Mouse (Mus musculus) embryonic facial prominence, embryonic 13.5 days (tissue): ENCODE measurements around the gene Ppef2. TPM values are rescaled to one million over a fixed set of nuclear protein-coding genes. Genes with fewer than 3 reads are reported as not detected.

Experiments
- ATAC-seq: fragments of 200-750 bp; cut with Nextera tagmentation; 2 replicates; pipeline ENCODE4 v1.8.0; 2017; ENCODE audit warnings: low read depth; ENCODE audit not compliant: insufficient number of reproducible peaks, insufficient read depth, low FRiP score, low TSS enrichment
- H3K27ac ChIP-seq: fragments of 300-500 bp; sonication (generic); 2 replicates; pipeline ENCODE4 v1.5.1; 2015; ENCODE audit warnings: moderate library complexity, mild to moderate bottlenecking, inconsistent platforms
- H3K27me3 ChIP-seq: fragments of 300-500 bp; sonication (generic); 2 replicates; pipeline ENCODE4 v1.6.1; 2015; ENCODE audit warnings: mild to moderate bottlenecking, inconsistent platforms
- H3K36me3 ChIP-seq: fragments of 300-500 bp; sonication (generic); 2 replicates; pipeline ENCODE4 v1.6.1; 2015; ENCODE audit warnings: mild to moderate bottlenecking, inconsistent platforms
- H3K4me1 ChIP-seq: fragments of 300-500 bp; sonication (generic); 2 replicates; pipeline ENCODE4 v1.6.1; 2015; ENCODE audit warnings: inconsistent platforms
- H3K4me2 ChIP-seq: fragments of 300-500 bp; sonication (generic); 2 replicates; pipeline ENCODE4 v1.6.1; 2015; ENCODE audit warnings: moderate library complexity, mild to moderate bottlenecking, inconsistent platforms
- H3K4me3 ChIP-seq: fragments of 300-500 bp; sonication (generic); 2 replicates; pipeline ENCODE4 v1.5.1; 2015; ENCODE audit warnings: mild to moderate bottlenecking, inconsistent platforms
- H3K9ac ChIP-seq: fragments of 300-500 bp; sonication (generic); 2 replicates; pipeline ENCODE4 v1.6.1; 2015; ENCODE audit warnings: mild to moderate bottlenecking, inconsistent platforms
- H3K9me3 ChIP-seq: fragments of 300-500 bp; sonication (generic); 2 replicates; pipeline ENCODE4 v1.6.1; 2016; ENCODE audit warnings: inconsistent platforms
- WGBS: fragments of 180-500 bp; shearing (Covaris S2); methylation state at CpG from one replicate; pipeline ENCODE4 v1.1.7; 2015; ENCODE audit warnings: mixed read lengths; 5-methylcytosine and 5-hydroxymethylcytosine counted together
- polyA plus RNA-seq: library from polyadenylated mRNA; unstranded; fragments of >200 nt; fragmentation: Nextera tagmentation; extraction: Ambion mirVana; gene quantifications from 2 replicates; pipeline ENCODE4 v1.2.1, GENCODE M21; 2015

Gene Ppef2
- polyA plus RNA-seq, 1 experiment from 2014 or later = 0.39 TPM

DNA sequence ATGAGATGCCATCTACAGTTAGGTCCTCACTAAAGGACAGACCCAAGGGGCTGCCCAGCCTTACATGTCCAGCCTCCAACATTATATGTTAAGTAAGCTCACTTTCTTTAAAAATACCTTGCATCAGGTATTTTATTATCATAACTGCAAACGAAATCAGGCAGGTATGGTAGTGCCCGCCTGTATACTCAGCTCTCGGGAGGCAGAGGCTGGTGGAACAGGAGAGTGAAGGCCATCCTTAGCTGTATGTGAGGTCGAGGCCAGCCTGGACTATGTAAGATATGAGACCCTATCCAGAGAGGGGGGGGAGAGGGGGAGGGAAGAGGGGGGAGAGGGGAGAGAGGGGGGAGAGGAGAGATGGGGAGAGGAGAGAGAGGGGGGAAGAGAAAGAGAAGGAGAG, 22.7 kb downstream of the Ppef2 start:
- Histone ChIP-seq H3K36me3 (no peaks in the 10 kb centered on the region), H3K9me3 (no peaks in the 10 kb centered on the region), H3K4me2 (no peak overlapping the region), H3K4me1 (no peaks in the 10 kb centered on the region), H3K9ac (no peak overlapping the region), H3K27me3 (no peaks in the 10 kb centered on the region), H3K4me3 (no peak overlapping the region), H3K27ac (no peak overlapping the region)
- ATAC-seq = no peak
- WGBS = 66% methylated on average over 4 of the region's 4 CpGs

DNA sequence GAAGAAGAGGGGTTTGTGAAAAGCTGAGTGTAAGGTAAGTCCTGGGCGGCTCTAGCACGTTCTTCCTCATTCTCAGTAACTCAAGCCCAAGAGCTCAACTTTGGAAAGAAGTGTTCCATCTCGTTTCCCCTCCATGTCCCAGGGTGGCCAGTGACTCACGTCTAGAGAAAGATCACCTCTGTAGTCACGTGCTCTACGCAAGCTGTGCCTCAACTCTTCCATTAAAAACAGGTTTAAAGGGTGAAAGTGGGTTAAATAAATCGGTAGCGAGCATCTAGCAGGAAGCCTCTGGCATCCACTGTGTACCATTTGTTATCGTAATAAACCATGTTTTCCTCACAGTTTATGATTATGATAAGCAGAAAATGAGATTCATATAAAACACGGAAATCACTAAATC, 24.2 kb downstream of the Ppef2 start:
- no peaks in the 10 kb centered on the region for H3K36me3 ChIP-seq
- H3K9ac ChIP-seq = no peak overlapping the region
- no peak overlapping the region for H3K27ac ChIP-seq
- ATAC-seq = no peak
- WGBS = 71% methylated on average over 10 of the region's 10 CpGs
- no peak overlapping the region for H3K4me2 ChIP-seq
- H3K9me3 ChIP-seq = no peaks in the 10 kb centered on the region
- no peaks in the 10 kb centered on the region for H3K4me1 ChIP-seq
- H3K4me3 ChIP-seq = no peak overlapping the region
- no peaks in the 10 kb centered on the region for H3K27me3 ChIP-seq

DNA sequence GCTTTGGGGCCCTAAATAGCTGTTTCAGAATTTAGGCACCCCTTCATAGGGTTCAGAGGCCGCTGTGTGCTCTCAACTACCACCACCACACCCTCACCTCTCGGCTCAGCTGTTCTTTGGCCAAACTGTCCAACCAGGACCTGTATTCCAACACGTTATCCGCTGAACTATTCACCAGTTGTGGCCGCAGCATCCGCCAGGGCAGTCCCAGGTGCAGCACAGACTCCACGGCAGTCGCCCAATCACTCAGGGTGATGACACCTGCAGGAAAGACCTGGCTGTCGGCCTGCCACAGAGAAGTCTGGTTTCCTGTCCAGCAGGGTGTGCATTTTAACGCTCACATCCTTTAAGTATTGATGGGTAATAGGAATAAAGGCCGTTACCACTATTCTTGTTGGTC, 25.8 kb downstream of the Ppef2 start:
- Histone ChIP-seq H3K27me3 (no peaks in the 10 kb centered on the region), H3K9ac (no peak overlapping the region), H3K36me3 (no peaks in the 10 kb centered on the region), H3K27ac (no peak overlapping the region), H3K4me3 (no peak overlapping the region), H3K9me3 (no peaks in the 10 kb centered on the region), H3K4me2 (no peak overlapping the region), H3K4me1 (no peaks in the 10 kb centered on the region)
- 85% methylated on average over 11 of the region's 11 CpGs for WGBS
- ATAC-seq = no peak

DNA sequence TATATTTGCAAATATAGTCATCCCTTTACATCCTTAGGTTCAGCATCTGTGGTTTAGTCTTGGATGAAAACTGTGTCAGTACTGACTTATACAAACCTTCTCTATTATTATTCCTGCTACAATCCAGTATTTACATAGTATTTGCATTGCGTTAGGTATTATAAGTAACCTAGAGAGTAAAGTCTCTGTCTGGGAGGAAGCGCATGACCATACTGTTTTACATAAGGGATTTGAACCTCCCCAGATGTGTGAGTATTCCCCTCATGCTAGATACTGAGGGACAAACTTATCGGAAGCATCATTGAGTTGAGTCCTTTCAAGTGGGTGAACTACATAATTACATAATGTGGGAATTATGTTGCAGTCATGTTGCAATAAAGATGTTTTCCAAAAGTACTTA, 26.6 kb downstream of the Ppef2 start:
- Histone ChIP-seq H3K27ac (no peak overlapping the region), H3K4me3 (no peak overlapping the region), H3K9me3 (no peaks in the 10 kb centered on the region), H3K9ac (no peak overlapping the region), H3K4me2 (no peak overlapping the region), H3K4me1 (no peaks in the 10 kb centered on the region), H3K27me3 (no peaks in the 10 kb centered on the region), H3K36me3 (no peaks in the 10 kb centered on the region)
- WGBS = 83% methylated on average over 3 of the region's 3 CpGs
- no peak for ATAC-seq

DNA sequence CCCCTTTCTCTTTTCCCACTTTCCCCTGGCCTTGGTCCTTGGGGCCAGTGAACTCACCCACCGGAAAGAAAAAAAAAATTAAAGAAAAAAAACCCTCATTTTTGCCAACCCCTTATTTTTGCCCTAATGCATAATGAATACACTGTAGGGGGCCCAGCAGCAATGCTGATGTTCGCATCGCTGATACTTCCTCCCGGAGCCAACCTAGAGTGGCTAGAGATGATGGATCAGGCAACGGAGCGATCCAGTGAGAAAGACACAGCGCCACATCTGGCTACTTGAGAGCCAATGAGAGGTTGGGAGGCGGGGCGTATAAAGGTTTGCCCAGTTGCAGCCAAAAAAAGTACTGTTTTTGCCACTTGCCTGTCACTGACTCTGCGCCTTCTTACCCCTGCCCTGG, 27.3 kb downstream of the Ppef2 start:
- H3K4me1 ChIP-seq = no peaks in the 10 kb centered on the region
- H3K27me3 ChIP-seq = no peaks in the 10 kb centered on the region
- H3K27ac ChIP-seq = no peak overlapping the region
- H3K36me3 ChIP-seq = no peaks in the 10 kb centered on the region
- no peak overlapping the region for H3K4me3 ChIP-seq
- 23% methylated on average over 10 of the region's 10 CpGs for WGBS
- ATAC-seq = no peak
- no peak overlapping the region for H3K9ac ChIP-seq
- H3K4me2 ChIP-seq = no peak overlapping the region
- no peaks in the 10 kb centered on the region for H3K9me3 ChIP-seq

DNA sequence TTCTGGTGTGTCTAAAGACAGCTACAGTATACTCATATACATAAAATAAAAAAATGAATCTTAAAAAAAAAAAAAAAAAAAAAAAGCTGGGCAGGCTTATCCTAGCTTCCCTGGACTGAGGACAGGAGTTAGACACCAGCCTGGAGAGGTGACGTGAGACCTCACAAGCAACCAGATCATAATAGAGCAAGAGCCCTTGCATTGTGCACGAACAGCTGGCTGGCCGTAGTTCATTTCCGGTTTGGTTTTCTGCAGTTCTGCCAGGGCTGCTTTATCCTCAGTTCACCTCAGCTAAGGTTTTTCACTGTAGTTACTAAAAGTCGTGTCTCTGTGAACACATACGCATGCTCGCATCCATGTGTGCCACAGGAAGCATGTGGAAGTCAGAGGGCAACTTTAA, 28.3 kb downstream of the Ppef2 start:
- Histone ChIP-seq H3K36me3 (no peaks in the 10 kb centered on the region), H3K4me1 (no peaks in the 10 kb centered on the region), H3K4me3 (no peak overlapping the region), H3K27ac (no peak overlapping the region), H3K27me3 (no peaks in the 10 kb centered on the region), H3K9ac (no peak overlapping the region), H3K4me2 (no peak overlapping the region), H3K9me3 (no peaks in the 10 kb centered on the region)
- no peak for ATAC-seq
- WGBS = 78% methylated on average over 7 of the region's 7 CpGs

DNA sequence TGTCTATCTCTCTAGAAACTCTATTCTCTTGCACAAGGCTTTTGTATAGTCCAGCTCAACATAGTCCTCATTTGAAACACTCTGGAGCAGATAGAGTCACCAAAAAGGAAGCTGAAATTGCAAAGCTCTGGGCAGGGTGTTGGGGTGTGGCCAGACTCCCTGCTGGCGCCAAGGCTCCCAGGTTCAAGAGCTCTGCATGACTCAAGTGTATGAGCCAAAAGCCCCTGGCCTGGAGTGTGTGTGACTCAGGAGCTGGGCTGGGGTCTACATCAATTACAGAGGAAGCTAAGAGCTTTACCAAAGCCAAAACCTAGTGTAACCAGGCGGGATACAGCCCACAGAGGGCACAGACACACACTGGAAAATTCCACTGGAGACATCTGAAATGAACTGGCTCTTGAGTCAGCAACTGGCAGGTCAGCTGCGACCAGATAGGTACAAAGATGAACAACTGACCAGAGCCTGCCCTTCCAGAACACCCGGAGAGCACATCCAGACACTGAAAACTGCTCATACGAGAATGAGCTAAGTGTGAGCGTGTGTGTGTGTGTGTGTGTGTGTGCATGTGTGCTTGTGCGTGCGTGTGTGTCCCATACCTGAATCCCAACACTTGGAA, 35.7 kb downstream of the Ppef2 start:
- H3K4me3 ChIP-seq = no peak overlapping the region
- H3K27ac ChIP-seq = no peak overlapping the region
- no peaks in the 10 kb centered on the region for H3K36me3 ChIP-seq
- no peaks in the 10 kb centered on the region for H3K9me3 ChIP-seq
- H3K4me1 ChIP-seq = no peaks in the 10 kb centered on the region
- H3K4me2 ChIP-seq = no peak overlapping the region
- 91% methylated on average over 8 of the region's 8 CpGs for whole genome bisulfite sequencing
- no peaks in the 10 kb centered on the region for H3K27me3 ChIP-seq
- ATAC-seq = no peak
- no peak overlapping the region for H3K9ac ChIP-seq

DNA sequence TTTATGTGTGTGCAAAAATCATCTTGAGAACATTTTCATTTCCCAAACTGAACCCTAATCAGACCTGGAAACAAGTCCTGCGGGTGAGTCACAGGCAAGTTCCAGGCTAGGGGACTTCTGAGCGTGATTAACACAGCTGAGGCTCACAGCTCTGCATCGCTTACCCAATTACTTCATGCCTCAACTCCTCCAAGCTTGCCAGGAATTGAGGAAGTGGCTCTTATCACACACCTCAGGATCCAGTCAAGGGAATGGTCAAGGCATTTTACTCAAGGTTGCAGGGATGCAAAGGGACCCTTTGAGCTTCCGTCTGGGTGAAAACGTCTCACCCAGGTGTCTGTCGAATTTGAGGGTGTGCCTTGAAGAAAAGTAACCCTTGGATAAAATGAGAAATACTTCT, 36.3 kb downstream of the Ppef2 start:
- Histone ChIP-seq H3K4me1 (no peaks in the 10 kb centered on the region), H3K36me3 (no peaks in the 10 kb centered on the region), H3K9me3 (no peaks in the 10 kb centered on the region), H3K4me3 (no peak overlapping the region), H3K27me3 (no peaks in the 10 kb centered on the region), H3K27ac (no peak overlapping the region), H3K4me2 (no peak overlapping the region), H3K9ac (no peak overlapping the region)
- WGBS = 73% methylated on average over 6 of the region's 6 CpGs
- no peak for ATAC-seq

DNA sequence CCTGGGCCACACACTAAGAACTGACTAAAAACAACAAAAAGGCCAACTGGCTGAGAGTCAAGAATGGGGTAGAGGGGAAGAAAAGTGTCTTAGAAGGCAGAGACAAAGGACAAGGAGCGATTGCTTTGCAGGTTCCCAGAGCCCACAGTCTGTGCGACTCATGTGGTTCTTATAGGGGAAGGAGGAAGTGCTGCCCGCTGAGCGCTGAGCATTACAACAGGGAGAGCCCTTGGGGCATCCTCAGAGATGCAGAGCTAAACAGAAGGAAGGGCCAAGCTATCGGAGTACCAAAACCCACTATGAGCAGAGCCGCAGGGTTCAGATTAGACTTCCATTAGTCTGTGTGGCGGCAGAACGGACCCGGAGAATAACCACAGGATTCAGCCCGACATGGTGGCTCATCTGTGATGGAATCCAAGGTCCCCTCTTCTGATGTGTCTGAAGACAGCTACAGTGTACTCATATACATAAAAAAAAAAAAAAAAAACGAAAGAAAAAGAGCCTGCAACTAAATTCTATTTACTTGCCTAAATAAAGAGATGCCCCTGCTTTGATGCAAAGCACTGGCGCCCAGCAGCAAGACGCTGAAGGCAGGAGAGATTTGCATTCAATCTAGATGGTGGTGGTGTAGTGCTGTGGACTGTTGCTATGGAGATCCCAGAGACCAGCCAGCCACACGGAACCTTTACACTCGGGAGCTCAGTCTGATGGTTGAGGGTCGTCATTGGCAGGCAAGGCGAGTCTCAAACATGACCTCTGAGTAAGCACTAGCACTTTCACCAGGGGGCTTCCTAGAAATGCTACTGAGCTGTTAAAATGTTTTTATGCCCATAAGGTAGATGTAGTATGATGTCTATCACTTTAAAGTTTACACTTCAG, 36.9 kb downstream of the Ppef2 start:
- 31% methylated on average over 17 of the region's 17 CpGs for WGBS
- ATAC-seq = no peak
- no peak overlapping the region for H3K27ac ChIP-seq
- H3K36me3 ChIP-seq = no peaks in the 10 kb centered on the region
- H3K4me3 ChIP-seq = no peak overlapping the region
- no peaks in the 10 kb centered on the region for H3K4me1 ChIP-seq
- H3K27me3 ChIP-seq = no peaks in the 10 kb centered on the region
- no peaks in the 10 kb centered on the region for H3K9me3 ChIP-seq
- H3K4me2 ChIP-seq = no peak overlapping the region
- H3K9ac ChIP-seq = no peak overlapping the region

DNA sequence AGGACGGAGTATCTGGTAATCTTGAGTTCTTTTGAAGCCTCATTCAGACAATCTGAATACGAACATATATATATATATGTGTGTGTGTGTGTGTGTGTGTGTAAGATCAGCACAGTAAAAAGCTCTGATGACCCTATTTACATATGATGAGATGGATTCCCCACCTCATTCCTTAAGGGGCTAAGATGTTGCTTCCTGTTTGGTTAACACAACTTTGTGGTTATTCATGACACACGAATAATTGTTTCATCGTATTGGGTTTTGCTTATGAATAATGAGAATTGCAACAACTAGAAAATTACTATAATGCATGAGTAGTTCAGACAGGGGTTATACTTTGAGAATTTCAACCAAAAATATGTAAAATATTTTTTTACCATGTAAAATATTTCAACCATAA, 40.8 kb downstream of the Ppef2 start, which contains the start of gene U90926:
Gene U90926 (minus strand): TSS at position 101 of the 400 bp plus-strand sequence.
- H3K4me2 ChIP-seq = no peak within 1 kb of the TSS
- no peaks in the 10 kb centered on the region for H3K4me1 ChIP-seq
- H3K4me3 ChIP-seq = no peak within 1 kb of the TSS
- 79% methylated on average over 4 of the region's 4 CpGs for WGBS
- H3K27me3 ChIP-seq = no peaks in the 10 kb centered on the region
- no peaks in the 10 kb centered on the region for H3K9me3 ChIP-seq
- H3K27ac ChIP-seq = no peak within 1 kb of the TSS
- no peak within 1 kb of the TSS for H3K9ac ChIP-seq
- no peak for ATAC-seq
- H3K36me3 ChIP-seq = no peaks in the 10 kb centered on the region

DNA sequence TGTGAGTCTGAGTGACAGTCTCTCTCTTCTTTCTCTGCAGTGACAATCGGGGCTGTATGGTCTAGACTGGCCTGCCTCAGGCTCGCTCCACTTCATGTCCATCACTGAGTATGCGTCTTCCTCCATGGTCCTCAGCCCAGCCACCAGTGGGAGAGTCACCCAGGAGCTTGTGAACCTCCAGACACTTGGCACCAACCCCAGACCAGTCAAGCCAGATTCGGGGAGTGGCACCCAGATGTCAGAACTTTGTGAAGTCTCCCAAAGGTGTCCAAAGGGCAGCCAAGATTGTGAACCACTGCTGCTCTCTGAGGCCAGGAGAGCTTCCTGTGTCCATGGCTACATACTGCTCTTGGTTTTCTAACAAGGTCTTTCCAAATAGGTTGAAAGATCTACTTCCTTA, 43.8 kb downstream of the Ppef2 start:
- WGBS = 89% methylated on average over 4 of the region's 4 CpGs

DNA sequence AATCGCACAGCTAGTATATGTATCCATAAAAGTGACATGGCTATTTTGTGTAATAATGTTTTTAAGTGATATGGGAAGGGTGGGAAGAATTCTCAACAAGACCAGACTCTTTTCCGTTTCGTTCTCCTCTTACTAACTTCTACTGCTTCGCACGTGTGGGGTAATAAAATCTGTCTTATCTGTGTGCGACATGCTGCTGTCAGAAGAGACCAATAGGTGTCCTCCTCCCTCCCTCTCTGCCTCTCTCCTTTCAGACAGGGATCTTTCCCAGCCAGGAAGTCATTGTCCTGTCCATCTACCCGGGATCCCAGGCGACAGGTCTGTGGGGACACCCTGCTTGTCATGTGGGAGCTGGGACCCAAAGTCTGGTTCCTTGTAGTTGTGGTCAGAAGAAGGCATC, 45.9 kb downstream of the Ppef2 start:
- no peak overlapping the region for H3K9ac ChIP-seq
- H3K4me2 ChIP-seq = no peak overlapping the region
- H3K36me3 ChIP-seq = peaks cover 5% of the 10 kb centered on the region
- H3K4me3 ChIP-seq = no peak overlapping the region
- ATAC-seq = no peak
- no peaks in the 10 kb centered on the region for H3K27me3 ChIP-seq
- H3K9me3 ChIP-seq = no peaks in the 10 kb centered on the region
- no peak overlapping the region for H3K27ac ChIP-seq
- no peaks in the 10 kb centered on the region for H3K4me1 ChIP-seq
- 72% methylated on average over 8 of the region's 8 CpGs for WGBS

More for the DNA sequence above, 43.8 kb downstream of the Ppef2 start:
- Histone ChIP-seq H3K9ac (no peak overlapping the region), H3K36me3 (no peaks in the 10 kb centered on the region), H3K27me3 (no peaks in the 10 kb centered on the region), H3K27ac (no peak overlapping the region), H3K9me3 (no peaks in the 10 kb centered on the region), H3K4me3 (no peak overlapping the region), H3K4me1 (no peaks in the 10 kb centered on the region), H3K4me2 (no peak overlapping the region)
- no peak for ATAC-seq
